Mouse (Mus musculus) adrenal gland (tissue): ENCODE measurements around the gene Slc35a5.

Experiments
- intact Hi-C: fragments of 180-260 bp; cut with DNase I; formaldehyde crosslinking; loops from one replicate; pipeline ENCODE4 v1.15.1; 2025

Slc35a5 gene

GRCm38 (mm10) chr16:45120844-45121425 lies 37.6 kb downstream of the Slc35a5 start:
- intact Hi-C loops, result loop anchor here (10.0 kb wide), 1 partner anchor 356 kb away; the partner anchor contains the start of gene Cd200r1

- intact Hi-C loops, result no loop called here
These were observed 39.7 kb downstream of the Slc35a5 start for GRCm38 (mm10) chr16:45118760-45119159.

GRCm38 (mm10) chr16:45117200-45117599 lies 41.3 kb downstream of the Slc35a5 start:
- intact Hi-C loops, result no loop called here

GRCm38 (mm10) chr16:45110498-45110897 lies 48.0 kb downstream of the Slc35a5 start:
- intact Hi-C loops, result no loop called here

- intact Hi-C loops, result no loop called here
These were observed 50.2 kb downstream of the Slc35a5 start for GRCm38 (mm10) chr16:45108203-45108878.

GRCm38 (mm10) chr16:45104993-45105392 lies 53.5 kb downstream of the Slc35a5 start:
- intact Hi-C loops, result no loop called here

GRCm38 (mm10) chr16:45100892-45101291 lies 57.6 kb downstream of the Slc35a5 start:
- intact Hi-C loops, result no loop called here

- intact Hi-C loops, result no loop called here
These were observed 59.7 kb downstream of the Slc35a5 start for GRCm38 (mm10) chr16:45098886-45099210.

GRCm38 (mm10) chr16:45098186-45098885 lies 60.2 kb downstream of the Slc35a5 start:
- intact Hi-C loops, result no loop called here

- intact Hi-C loops, result no loop called here
These were observed 61.0 kb downstream of the Slc35a5 start for GRCm38 (mm10) chr16:45097467-45097866.

- intact Hi-C loops, result no loop called here
These were observed 62.7 kb downstream of the Slc35a5 start for GRCm38 (mm10) chr16:45095561-45096482.

- intact Hi-C loops, result no loop called here
These were observed 63.5 kb downstream of the Slc35a5 start for GRCm38 (mm10) chr16:45095030-45095429.

GRCm38 (mm10) chr16:45094136-45094756 lies 64.3 kb downstream of the Slc35a5 start:
- intact Hi-C loops, result no loop called here

- intact Hi-C loops, result no loop called here
These were observed 65.3 kb downstream of the Slc35a5 start, which contains the start of gene Ccdc80 for GRCm38 (mm10) chr16:45093137-45093731. Gene Ccdc80 (plus strand): TSS chr16:45093402.

- intact Hi-C loops, result no loop called here
These were observed 68.5 kb downstream of the Slc35a5 start for GRCm38 (mm10) chr16:45090005-45090404.
